Mouse (Mus musculus) megakaryocyte, embryonic 14.5 days (primary cell): ENCODE results near the gene Dnah2.

Source experiments
- FLI1 ChIP-seq: IDR thresholded peaks from 2 replicates; pipeline ENCODE4 v1.6.1; 2012; ENCODE audit warnings: low read length, inconsistent platforms, mixed read lengths
- GATA1 ChIP-seq: IDR thresholded peaks from 3 replicates; pipeline ENCODE4 v1.6.1; 2012; ENCODE audit warnings: mixed read lengths, low read length, inconsistent platforms, borderline replicate concordance

DNA sequence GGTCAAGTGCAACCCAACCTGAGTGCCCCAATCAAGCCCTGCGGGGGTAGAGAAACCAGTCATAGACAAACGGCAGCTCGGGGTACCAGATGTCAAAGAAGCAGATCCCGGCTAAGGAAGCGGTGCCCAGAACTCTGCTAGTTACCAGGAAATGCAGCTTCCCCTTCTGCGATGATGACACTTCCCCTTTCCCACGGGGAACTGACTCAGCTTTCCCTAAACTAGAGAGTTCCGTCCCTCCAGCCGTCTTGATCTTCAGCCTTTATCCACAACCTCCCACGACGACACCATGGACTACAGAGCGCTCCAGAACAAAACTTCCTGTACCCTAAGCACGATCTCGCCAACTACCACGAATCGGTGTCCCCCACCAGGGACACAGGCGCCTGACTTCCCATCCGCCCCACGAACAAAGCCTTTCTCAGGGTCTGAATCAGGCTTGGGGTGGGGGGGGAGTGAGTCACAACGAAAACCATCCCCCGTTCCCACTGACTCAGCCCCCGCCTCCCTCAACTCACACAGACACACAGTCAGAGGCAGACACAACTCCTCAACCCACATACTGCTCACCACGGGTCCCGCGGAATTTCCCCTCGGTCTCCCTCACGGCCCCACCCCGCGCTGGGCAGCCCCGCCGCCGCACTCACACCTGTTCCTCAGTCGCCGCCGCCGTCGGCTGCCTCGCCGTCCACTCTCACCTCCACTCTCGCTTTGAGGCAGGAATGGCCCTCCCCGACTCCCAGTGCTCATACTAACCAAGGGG, 138.4 kb downstream of the Dnah2 start:
- TF ChIP-seq GATA1 (no peak), FLI1 (no peak)
